Mouse (Mus musculus) mesoderm, embryonic 11.5 days (tissue): Measurements from ENCODE around the gene Ncor1.

Experiments used
- DNase-seq: peaks from one replicate; pipeline ENCODE4 v3.0.0-alpha.2; 2012; ENCODE audit warnings: low read depth, low spot score

Ncor1 gene

GRCm38 (mm10) chr11:62268381-62268780 lies 190.0 kb downstream of the Ncor1 start:
- no peak for DNase-seq

GRCm38 (mm10) chr11:62266466-62267214 lies 191.7 kb downstream of the Ncor1 start:
- DNase-seq: no peak
